Mouse (Mus musculus): ENCODE results near the gene Nrm.
A peak's percentile ranks its signal among the peaks of the same experiment; 100 is the strongest.

Nrm gene

DNA sequence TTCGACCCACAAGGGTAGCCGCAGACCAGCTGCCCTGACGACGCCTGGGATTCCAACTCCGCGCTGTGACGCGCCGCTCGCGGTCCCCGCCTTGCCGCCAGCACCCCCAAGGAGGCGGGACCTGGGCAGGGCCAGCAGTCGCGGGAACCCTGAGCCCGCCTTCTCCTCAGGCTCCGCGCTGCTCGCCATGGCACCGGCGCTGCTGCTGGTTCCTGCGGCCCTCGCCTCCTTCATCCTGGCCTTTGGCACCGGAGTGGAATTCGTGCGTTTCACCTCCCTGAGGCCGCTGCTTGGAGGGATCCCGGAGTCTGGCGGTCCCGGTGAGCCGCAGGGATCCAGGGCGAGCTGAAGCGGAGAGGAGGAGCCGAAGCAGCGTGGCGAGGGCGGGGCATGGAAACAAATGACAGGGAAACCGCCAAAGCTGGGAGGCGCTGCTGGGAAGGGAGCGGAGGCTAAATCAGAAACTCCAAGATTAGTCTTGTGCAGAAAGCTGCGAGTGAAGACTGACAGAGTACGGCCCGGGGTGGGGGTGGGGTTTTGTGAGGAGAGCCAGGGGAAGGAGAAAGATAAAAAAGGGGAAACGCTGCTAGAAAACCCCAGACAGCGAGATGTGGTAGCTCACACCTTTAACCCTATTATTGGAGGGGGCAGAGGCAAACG is at the start of gene Nrm:
Nrm (plus strand) TSS at position 121 of the 660 bp plus-strand sequence.
- DNase-seq (ENCODE audit: extremely low spot score) = peak; percentile 94

- DNase-seq (ENCODE audit: extremely low spot score) = no peak
Measured at GRCm38 (mm10) chr17:35812307-35812706, 48.8 kb upstream of the Nrm start.

DNA sequence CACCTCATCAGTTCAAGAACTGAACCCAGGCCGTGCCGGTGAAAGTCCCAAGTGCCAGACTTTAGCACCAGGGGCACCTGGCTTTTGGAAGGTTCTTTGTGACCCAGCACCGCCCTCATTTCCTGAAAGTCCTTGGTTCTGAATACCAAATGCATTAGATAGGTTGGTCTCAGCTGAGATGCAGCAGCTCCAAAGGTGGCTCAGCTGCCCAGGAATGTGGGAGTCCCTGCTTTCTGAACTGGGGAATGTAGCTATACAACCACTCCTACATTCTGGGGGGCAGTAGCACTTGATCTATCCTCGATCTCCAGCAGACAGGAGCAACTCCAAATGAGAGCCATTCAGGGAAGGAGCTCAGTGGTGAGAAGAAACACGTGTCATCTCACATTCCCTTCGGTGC is 48.4 kb upstream of the Nrm start:
- no peak for DNase-seq (ENCODE audit: extremely low spot score)

- DNase-seq (ENCODE audit: extremely low spot score) = no peak
Measured at GRCm38 (mm10) chr17:35813245-35813647, 47.9 kb upstream of the Nrm start.

DNA sequence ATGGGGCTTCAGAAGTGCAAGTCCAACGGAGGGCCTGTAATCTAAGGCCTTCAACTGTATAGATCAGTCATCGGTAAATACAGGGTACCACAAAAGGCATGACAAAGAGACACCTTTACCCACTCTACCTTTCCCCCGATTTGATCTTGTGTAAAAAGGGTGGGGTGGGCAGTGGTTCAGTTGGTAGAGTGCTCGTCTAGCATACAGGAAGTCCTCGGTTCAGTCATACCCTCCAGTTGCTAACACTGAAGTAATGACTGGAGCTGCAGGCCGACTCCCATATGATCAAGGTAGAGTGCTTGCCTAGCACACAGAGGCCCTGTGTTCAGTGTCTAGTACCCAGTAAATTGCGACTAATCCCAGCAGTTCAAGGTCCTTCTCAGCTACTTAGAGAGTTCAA is 47.5 kb upstream of the Nrm start:
- no peak for DNase-seq (ENCODE audit: extremely low spot score)

- no peak for DNase-seq (ENCODE audit: extremely low spot score)
Measured at GRCm38 (mm10) chr17:35814678-35815077, 46.4 kb upstream of the Nrm start.

GRCm38 (mm10) chr17:35815836-35816235 is 45.3 kb upstream of the Nrm start:
- no peak for DNase-seq (ENCODE audit: extremely low spot score)

DNA sequence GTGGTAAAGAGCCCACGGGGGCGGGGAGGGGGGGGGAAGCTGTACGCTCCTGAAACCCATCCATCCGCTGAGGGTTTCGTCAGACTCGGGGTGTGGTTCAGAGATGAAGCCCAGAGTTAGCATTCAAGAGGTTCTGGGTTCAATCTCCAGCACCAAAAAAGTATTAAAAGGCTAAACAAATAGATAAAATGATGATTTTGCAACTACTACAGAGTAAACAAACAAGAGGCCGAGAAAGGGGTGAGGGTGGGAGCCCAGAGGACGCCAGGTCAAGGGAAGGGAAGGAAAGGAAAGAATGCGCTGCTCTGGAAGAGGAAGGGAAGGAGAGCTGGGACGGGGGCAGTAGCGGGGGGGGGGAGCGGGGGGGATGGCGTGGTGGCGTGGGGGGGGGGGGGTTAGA is 44.4 kb upstream of the Nrm start:
- DNase-seq (ENCODE audit: extremely low spot score) = no peak

- DNase-seq (ENCODE audit: extremely low spot score) = no peak
Measured at GRCm38 (mm10) chr17:35817226-35817625, 43.9 kb upstream of the Nrm start.

- DNase-seq (ENCODE audit: extremely low spot score) = no peak
Measured at GRCm38 (mm10) chr17:35820111-35820510, 41.0 kb upstream of the Nrm start.

DNA sequence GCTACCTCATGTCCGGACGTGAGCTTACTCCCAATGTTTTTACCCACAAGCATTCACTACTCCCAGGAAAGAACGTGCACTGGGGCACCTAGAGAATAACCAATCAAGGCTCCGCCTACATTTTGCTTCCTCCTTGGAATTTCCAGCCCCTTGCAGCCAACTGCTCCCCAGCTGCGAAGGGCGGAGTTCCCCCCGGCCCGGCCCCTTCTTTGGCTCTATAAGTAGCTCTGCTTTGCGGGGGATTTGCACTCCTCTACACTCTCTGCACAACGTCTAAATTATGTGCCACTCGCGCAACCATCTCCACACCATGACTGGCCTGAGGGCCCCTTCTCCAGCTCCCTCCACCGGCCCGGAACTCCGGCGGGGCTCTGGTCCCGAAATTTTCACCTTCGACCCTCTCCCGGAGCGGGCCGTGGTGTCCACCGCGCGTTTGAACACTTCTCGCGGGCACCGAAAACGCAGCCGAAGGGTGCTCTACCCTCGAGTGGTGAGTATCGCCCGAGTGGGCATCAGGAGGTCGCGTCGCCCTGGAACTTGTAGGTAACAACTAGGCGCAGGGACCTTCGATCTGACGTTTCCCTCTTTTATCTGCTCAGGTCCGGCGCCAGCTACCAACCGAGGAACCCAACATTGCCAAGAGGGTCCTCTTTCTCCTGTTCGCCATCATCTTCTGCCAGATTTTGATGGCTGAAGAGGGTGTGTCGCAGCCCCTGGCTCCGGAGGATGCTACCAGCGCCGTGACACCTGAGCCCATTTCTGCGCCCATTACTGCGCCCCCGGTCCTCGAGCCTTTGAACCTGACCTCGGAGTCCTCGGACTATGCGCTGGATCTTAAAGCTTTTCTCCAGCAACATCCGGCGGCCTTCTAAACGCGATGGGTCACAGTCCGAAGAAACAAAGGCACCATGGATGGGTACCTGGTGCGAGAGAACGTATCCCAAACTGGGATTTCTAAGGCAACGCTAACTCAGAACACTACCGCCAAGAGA is 39.4 kb upstream of the Nrm start, which contains the start of gene Ier3:
Ier3 (plus strand) TSS at position 246 of the 992 bp plus-strand sequence.
- DNase-seq (ENCODE audit: extremely low spot score) = peak; percentile 81

DNA sequence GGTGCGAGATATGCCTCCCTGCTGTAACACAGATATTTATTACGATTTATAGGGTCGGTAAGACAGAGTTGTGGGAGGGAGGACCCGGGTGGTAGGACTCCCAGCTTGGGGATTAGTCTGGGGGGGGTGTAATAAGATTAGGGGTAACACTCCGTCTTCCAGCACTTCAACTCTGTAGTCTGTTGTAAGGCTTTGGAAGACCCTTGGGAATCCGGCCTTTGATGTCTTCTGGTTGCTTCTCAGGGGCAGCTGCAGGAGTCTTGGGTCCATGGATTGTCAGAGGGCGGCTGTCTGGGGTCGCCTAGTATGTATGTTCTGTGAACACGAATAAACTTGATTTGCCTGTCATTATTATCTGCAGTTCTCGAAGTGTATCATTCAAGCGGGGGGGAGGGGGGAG is 38.6 kb upstream of the Nrm start:
- no peak for DNase-seq (ENCODE audit: extremely low spot score)

- peak; percentile 92 for DNase-seq (ENCODE audit: extremely low spot score)
Measured at GRCm38 (mm10) chr17:35822964-35823937, 37.9 kb upstream of the Nrm start, which contains the start of gene Flot1. Gene Flot1, plus strand, starts transcription at chr17:35823230.

DNA sequence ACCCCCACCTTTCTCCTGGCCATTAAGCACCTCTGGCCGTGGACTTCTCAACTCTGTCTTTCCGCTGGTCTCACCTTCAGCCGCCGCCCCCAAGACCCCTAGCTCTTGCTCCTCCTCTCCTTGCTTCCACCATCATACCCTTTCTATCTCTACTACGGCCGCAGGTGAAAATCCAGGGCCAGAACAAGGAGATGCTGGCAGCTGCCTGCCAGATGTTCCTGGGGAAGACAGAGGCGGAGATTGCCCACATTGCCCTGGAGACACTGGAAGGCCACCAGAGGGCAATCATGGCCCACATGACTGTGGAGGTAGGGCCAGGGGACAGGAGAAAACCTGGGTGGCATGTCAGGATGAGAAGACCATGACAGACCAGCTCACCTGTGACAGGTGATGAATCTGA is 36.7 kb upstream of the Nrm start:
- DNase-seq (ENCODE audit: extremely low spot score) = no peak

- no peak for DNase-seq (ENCODE audit: extremely low spot score)
Measured at GRCm38 (mm10) chr17:35825109-35825850, 35.8 kb upstream of the Nrm start.

DNA sequence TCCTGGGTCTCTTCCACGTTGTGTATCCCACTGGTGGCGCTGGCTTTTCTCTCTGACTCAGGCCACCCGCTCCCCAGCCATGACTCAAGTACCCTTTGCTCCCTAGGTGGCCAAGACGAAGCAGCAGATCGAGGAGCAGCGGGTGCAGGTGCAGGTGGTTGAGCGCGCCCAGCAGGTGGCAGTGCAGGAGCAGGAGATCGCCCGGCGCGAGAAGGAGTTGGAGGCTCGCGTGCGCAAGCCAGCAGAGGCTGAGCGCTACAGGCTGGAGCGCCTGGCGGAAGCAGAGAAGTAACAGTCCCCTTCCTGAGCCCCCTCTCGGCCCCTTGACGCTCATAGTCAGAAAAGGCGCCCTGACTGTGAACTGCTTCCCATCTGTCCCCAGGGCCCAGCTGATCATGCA is 31.4 kb upstream of the Nrm start:
- DNase-seq (ENCODE audit: extremely low spot score) = peak; percentile 82

DNA sequence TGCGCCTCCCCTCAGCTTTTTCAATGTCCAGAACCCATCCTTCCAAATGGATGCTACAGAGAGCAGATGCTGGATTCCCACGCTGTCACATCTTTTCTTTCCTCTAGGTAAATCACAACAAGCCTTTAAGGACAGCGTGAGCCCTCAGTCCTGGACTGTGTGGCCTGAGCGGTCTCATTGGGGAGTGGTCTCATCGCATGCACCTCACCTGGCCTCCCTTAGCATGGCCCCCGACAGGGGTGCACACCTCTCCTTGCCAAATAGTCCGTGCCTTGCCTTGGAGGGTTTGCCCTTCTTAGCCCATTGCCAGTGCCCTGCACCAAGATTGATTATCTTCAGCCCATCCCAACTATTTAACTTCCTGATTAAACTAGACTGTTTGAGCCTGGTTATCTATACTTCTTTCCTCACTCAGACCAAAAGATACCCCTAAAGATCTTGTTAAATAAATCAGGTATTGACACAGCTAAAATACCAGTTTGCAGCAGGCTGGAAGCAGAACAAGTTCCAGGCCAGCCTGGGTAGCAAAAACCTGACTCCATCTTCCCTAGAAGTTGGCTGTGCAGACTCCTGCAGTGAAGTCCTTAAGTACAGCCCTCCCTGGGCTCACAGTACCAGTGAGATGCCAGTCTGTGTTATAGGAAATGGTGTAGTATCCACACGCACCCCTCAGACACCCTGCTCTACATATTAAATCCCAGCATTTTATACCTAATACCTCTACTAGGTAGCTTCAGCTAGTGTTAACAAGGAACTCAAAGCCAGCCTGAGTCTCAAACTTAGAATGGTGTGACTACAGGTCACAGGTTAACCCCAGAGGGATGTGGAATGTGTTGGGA is 28.5 kb upstream of the Nrm start:
- no peak for DNase-seq (ENCODE audit: extremely low spot score)

DNA sequence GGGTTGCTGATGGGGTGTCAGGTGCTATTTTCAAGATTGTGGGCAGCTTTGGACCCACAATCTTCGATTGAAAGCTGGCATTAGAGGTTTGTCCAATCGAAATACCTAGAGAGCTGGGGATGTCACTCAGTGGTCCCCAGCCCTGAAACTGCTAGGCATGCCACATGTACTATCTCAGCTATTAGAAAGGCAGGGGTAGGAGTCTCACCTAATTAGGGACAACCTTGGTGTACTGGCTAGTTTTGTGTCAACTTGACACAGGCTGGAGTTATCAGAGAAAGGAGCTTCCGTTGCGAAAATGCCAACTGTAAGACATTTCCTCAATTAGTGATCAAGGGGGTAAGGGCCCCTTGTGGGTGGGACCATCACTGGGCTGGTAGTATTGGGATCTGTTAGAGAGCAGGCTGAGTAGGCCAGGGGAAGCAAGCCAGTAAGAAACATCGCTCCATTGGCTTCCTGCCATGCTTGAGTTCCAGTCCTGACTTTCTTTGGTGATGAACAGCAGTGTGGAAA is 27.8 kb upstream of the Nrm start:
- DNase-seq (ENCODE audit: extremely low spot score) = peak; percentile 66

DNA sequence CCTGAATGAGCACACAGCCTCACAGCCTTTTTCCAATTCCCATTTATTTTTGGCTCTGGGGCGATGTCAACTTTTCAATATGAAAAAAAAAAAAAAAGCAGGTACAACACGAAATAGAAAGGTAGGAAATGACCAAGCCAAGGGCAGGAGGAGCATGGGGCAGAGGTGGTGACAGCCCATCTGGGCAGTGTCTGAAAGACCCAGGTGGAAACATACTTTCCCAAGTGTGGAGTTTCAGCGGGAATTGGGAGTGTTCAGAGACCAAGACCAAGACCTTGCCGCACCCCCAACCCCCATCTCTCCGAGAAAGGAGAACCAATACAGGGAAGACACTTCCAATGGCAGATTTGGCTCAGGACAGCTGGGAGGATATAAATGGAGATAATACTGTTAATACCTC is 27.2 kb upstream of the Nrm start:
- DNase-seq (ENCODE audit: extremely low spot score) = no peak

Data from embryo, embryonic 9.5 days (tissue).